Mouse (Mus musculus) lung, embryonic 16.5 days (tissue): ENCODE data around the gene Doc2a. TPM values are rescaled to one million over a fixed set of nuclear protein-coding genes. Genes with fewer than 3 reads are reported as not detected.

Experiments used
- ATAC-seq: fragments of 200-750 bp; cut with Nextera tagmentation; 2 replicates; pipeline ENCODE4 v1.8.0; 2017; ENCODE audit warnings: low read depth, mild to moderate bottlenecking, moderate library complexity
- H3K27ac ChIP-seq: fragments of 300-500 bp; sonication (generic); 2 replicates; pipeline ENCODE4 v1.5.1; 2014; ENCODE audit warnings: mild to moderate bottlenecking, control low read depth, low read length
- H3K27me3 ChIP-seq: fragments of 300-500 bp; sonication (generic); 2 replicates; pipeline ENCODE4 v1.6.1; 2014; ENCODE audit warnings: low read depth, low read length, mixed read lengths; ENCODE audit not compliant: control insufficient read depth, insufficient read depth
- H3K36me3 ChIP-seq: fragments of 300-500 bp; sonication (generic); 2 replicates; pipeline ENCODE4 v1.6.1; 2014; ENCODE audit warnings: low read length; ENCODE audit not compliant: control insufficient read depth, insufficient read depth
- H3K4me1 ChIP-seq: fragments of 300-500 bp; sonication (generic); replicated peaks from 2 replicates; pipeline ENCODE4 v1.6.1; 2014; ENCODE audit warnings: low read length, mixed read lengths; ENCODE audit not compliant: control insufficient read depth, insufficient read depth
- H3K4me2 ChIP-seq: fragments of 300-500 bp; sonication (generic); 2 replicates; pipeline ENCODE4 v1.6.1; 2014; ENCODE audit warnings: low read depth, low read length, control low read depth
- H3K4me3 ChIP-seq: fragments of 300-500 bp; sonication (generic); 2 replicates; pipeline ENCODE4 v1.5.1; 2014; ENCODE audit warnings: mild to moderate bottlenecking, low read length, control low read depth
- H3K9ac ChIP-seq: fragments of 300-500 bp; sonication (generic); 2 replicates; pipeline ENCODE4 v1.6.1; 2014; ENCODE audit warnings: low read length, control low read depth
- H3K9me3 ChIP-seq: fragments of 300-500 bp; sonication (generic); 2 replicates; pipeline ENCODE4 v1.6.1; 2016; ENCODE audit warnings: low read length; ENCODE audit not compliant: control insufficient read depth
- WGBS: fragments of 180-500 bp; shearing (Covaris S2); extraction: QIAGEN DNeasy Blood & Tissue Kit; methylation state at CpG from one replicate; pipeline ENCODE4 v1.1.7; 2014; 5-methylcytosine and 5-hydroxymethylcytosine counted together
- polyA plus RNA-seq: library from polyadenylated mRNA; unstranded; fragments of >200 nt; fragmentation: Nextera tagmentation; extraction: Ambion mirVana; gene quantifications from 2 replicates; pipeline ENCODE4 v1.2.1, GENCODE M21; 2015

The Doc2a gene
- polyA plus RNA-seq, 1 experiment from 2014 or later: 0.49 TPM

- 71% methylated on average over 9 of the region's 9 CpGs for WGBS
- ATAC-seq: no peak
- H3K27ac ChIP-seq: no peak overlapping the region
- no peak overlapping the region for H3K9ac ChIP-seq
- peaks cover 5% of the 10 kb centered on the region; the same call in 1 of the 2 replicates for H3K4me1 ChIP-seq
- no peaks in the 10 kb centered on the region for H3K36me3 ChIP-seq
- H3K4me3 ChIP-seq: no peak overlapping the region
- peaks cover 11% of the 10 kb centered on the region for H3K27me3 ChIP-seq
- H3K4me2 ChIP-seq: no peak overlapping the region
- H3K9me3 ChIP-seq: no peaks in the 10 kb centered on the region
Measured at GRCm38 (mm10) chr7:126843276-126843675, 3.9 kb upstream of the Doc2a start.

DNA sequence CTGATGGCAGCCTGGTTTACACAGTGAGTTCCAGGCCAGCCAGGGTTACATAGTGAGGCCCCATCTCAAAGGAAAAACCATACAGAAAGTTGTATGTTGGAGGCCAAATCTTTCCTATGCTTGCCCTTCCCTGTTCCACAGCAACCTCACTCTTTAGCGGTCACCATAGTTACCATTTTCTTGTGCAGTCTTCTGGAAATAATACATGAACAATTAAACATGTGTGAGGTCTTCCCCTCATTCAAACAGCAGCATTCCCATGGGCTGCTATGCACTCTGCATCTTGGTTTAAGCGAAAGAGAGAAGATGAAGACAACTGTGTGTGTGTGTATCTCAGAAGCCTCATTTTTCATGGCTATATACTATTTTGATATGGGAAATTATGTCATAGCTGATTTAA lies 1.7 kb upstream of the Doc2a start:
- WGBS: 91% methylated on average over 2 of the region's 2 CpGs
- Histone ChIP-seq H3K9ac (no peak overlapping the region), H3K4me2 (no peak overlapping the region), H3K36me3 (no peaks in the 10 kb centered on the region), H3K9me3 (no peaks in the 10 kb centered on the region), H3K27ac (no peak overlapping the region), H3K4me1 (peaks cover 8% of the 10 kb centered on the region; the same call in 1 of the 2 replicates), H3K4me3 (no peak overlapping the region), H3K27me3 (peaks cover 25% of the 10 kb centered on the region)
- ATAC-seq: no peak

DNA sequence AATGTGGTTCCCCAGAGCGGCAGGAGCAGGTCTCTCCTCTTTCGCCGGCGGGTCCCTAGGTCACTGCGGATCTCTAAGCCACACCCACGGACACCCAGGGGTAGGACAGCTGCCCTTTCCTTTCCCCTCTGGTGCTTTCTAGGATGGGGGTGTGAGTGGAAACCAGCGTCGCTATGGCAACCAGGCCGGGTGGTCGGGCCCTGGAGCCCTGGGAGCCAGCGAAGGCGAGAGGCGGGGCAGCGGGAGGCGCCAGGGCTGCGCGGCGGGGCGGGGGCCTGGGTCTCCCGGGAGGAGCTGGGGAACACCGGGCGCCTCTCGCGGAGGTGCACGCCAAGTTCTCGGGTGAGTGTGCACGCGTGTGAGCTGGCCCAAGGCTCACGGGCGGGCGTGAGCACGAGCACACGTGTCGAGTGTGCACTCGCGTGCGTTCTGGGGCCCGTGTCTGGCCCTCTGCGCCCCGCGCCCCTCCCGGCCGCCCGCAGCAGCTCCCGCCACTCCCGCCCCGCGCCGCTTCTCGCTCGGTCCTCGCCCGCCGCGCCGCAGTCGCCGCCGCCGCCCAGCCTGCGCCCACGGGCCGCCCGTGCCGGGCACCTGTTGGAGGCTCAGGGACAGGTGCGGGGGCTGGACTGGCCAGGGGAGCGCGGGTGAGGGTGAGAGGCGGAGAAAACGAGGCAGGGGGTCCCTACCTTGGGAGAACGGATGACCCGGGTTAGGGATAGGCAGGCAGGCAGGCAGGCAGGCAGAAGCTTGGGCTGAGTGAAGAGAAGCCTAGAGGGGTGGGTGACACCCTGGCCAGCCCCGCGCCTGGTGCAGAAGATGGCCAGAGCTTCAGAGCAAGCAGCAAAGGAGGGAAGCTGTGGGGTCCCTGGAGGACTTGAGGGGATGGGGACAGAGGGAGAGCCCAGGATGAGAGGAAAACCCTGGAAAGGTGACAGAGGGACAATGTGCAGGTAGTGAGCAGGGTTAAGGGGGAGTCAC lies 494 bp downstream of the Doc2a start:
- Histone ChIP-seq H3K36me3 (peaks cover 9% of the 10 kb centered on the region), H3K27me3 (peaks cover 25% of the 10 kb centered on the region), H3K9me3 (no peaks in the 10 kb centered on the region), H3K4me3 (peak overlapping the region; percentile 56), H3K9ac (peak overlapping the region; percentile 62), H3K4me1 (peaks cover 8% of the 10 kb centered on the region; the same call in 1 of the 2 replicates), H3K4me2 (peak overlapping the region; percentile 96), H3K27ac (no peak overlapping the region)
- WGBS: under 1% methylated on average over 61 of the region's 74 CpGs
- peak; percentile 56; the same call in 1 of the 2 replicates for ATAC-seq

DNA sequence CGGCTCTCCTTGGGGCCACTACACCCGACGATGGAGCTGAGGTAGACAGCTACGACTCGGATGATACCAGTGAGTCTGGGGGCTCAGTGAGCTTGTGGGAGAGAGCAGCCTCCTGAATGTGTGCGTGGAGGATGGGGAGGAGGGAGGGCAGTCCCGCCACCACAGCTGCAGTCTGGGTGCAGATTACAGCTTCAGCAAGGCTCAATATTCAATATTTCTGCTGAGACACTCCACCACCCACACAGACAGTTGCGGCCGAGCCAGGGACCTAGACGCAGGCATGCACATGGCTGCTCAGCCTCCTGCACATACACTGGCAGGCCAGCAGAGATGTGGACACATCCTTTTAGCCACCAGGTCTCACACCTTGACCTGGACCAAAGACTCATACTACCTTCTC lies 1.6 kb downstream of the Doc2a start:
- 16% methylated on average over 10 of the region's 10 CpGs for WGBS
- H3K4me3 ChIP-seq: no peak overlapping the region
- no peak overlapping the region for H3K9ac ChIP-seq
- H3K27ac ChIP-seq: no peak overlapping the region
- no peak for ATAC-seq
- H3K27me3 ChIP-seq: peaks cover 25% of the 10 kb centered on the region
- no peaks in the 10 kb centered on the region for H3K9me3 ChIP-seq
- peaks cover 8% of the 10 kb centered on the region; the same call in 1 of the 2 replicates for H3K4me1 ChIP-seq
- peaks cover 18% of the 10 kb centered on the region for H3K36me3 ChIP-seq
- no peak overlapping the region for H3K4me2 ChIP-seq

DNA sequence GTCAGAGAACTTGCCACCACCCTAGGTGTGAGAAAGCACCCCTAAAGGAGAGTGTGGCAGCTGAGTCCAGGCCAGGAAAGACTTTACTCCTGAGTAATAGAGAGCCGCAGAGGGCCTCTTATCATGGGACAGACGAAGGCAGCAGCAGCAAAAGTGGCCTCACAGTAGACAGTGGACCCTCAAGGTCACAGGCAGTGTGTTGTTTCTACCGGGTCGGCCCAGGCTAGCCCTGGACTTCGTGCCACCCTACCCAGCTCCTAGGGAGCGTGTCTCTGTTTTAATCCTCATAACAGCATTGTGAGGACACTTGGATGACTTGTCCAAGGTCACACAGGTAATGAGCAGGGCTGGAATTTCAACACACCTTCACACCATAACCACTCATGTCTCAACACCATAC lies 2.9 kb downstream of the Doc2a start:
- no peak for ATAC-seq
- H3K4me2 ChIP-seq: no peak overlapping the region
- H3K4me3 ChIP-seq: no peak overlapping the region
- peaks cover 25% of the 10 kb centered on the region for H3K27me3 ChIP-seq
- H3K4me1 ChIP-seq: peaks cover 8% of the 10 kb centered on the region; the same call in 1 of the 2 replicates
- no peaks in the 10 kb centered on the region for H3K9me3 ChIP-seq
- H3K36me3 ChIP-seq: peaks cover 24% of the 10 kb centered on the region
- no peak overlapping the region for H3K9ac ChIP-seq
- no peak overlapping the region for H3K27ac ChIP-seq
- WGBS: 78% methylated on average over 6 of the region's 6 CpGs

- H3K4me2 ChIP-seq: no peak overlapping the region
- H3K27ac ChIP-seq: no peak overlapping the region
- H3K4me3 ChIP-seq: no peak overlapping the region
- ATAC-seq: no peak
- 36% methylated on average over 12 of the region's 12 CpGs for WGBS
- H3K9ac ChIP-seq: no peak overlapping the region
- H3K9me3 ChIP-seq: no peaks in the 10 kb centered on the region
- peaks cover 25% of the 10 kb centered on the region for H3K27me3 ChIP-seq
- peaks cover 8% of the 10 kb centered on the region; the same call in 1 of the 2 replicates for H3K4me1 ChIP-seq
- H3K36me3 ChIP-seq: peaks cover 26% of the 10 kb centered on the region
Measured at GRCm38 (mm10) chr7:126851192-126851591, 4.0 kb downstream of the Doc2a start.

DNA sequence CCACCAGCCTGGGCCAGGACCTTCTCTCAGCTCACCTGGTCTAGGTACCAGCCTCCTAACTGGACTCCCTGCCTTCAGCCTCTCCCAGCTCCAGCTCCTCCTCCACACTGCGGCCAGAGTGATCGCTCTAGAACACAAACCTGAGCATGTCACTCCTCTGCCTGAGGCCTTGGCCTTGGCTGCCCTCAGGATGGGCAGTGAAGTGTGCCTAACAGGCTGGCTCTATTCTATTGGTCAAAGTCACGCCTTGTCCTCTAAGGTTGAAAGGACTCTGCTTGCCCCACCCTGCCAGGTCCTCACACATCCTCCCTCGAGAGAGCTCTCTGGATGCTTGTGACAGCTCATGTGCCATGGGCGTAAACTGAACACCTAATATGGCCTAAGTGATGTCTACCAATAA lies 6.2 kb downstream of the Doc2a start:
- Histone ChIP-seq H3K9ac (no peak overlapping the region), H3K27me3 (peaks cover 12% of the 10 kb centered on the region), H3K27ac (no peak overlapping the region), H3K4me3 (no peak overlapping the region), H3K4me1 (0 out of 2 replicates have a peak, but pooled peaks cover 1% of the 10 kb centered on the region), H3K36me3 (peaks cover 34% of the 10 kb centered on the region), H3K4me2 (no peak overlapping the region), H3K9me3 (no peaks in the 10 kb centered on the region)
- 88% methylated on average over 5 of the region's 5 CpGs for WGBS
- no peak for ATAC-seq

DNA sequence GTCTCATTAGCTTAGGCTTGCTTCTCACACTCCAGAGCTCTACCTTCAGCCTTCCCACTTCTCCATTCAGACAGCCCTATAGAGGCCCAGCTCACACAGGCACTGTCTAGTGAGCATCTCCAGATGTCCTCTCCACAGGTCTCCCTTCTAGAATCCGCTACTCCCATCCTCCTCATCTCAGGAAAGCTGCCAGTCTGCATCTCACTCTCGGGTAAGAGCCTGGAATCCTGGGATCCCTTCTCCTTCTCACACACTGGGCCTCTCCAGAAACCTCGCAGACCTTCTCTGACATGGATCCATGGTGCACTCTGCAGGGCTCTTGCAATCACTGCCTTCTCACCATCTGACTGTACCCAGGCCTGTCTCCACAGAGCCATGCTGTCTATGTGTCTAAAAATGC lies 8.4 kb downstream of the Doc2a start:
- no peaks in the 10 kb centered on the region for H3K4me1 ChIP-seq
- H3K36me3 ChIP-seq: peaks cover 37% of the 10 kb centered on the region
- H3K4me2 ChIP-seq: no peak overlapping the region
- H3K27me3 ChIP-seq: no peaks in the 10 kb centered on the region
- ATAC-seq: no peak
- no peak overlapping the region for H3K9ac ChIP-seq
- H3K9me3 ChIP-seq: no peaks in the 10 kb centered on the region
- H3K4me3 ChIP-seq: no peak overlapping the region
- WGBS: 92% methylated on average over 3 of the region's 3 CpGs
- no peak overlapping the region for H3K27ac ChIP-seq

GRCm38 (mm10) chr7:126856741-126857420 lies 9.7 kb downstream of the Doc2a start:
- Histone ChIP-seq H3K27ac (peak overlapping the region; percentile 78), H3K27me3 (no peaks in the 10 kb centered on the region), H3K4me1 (peaks cover 3% of the 10 kb centered on the region; the same call in 1 of the 2 replicates), H3K36me3 (peaks cover 35% of the 10 kb centered on the region), H3K9ac (no peak overlapping the region), H3K4me2 (no peak overlapping the region), H3K4me3 (no peak overlapping the region), H3K9me3 (no peaks in the 10 kb centered on the region)
- WGBS: 61% methylated on average over 9 of the region's 9 CpGs
- peak; percentile 54 for ATAC-seq
